Mouse (Mus musculus): ENCODE measurements around the gene Tpo. TPM values are rescaled to one million over a fixed set of nuclear protein-coding genes. Genes with fewer than 3 reads are reported as not detected.
A peak's percentile ranks its signal among the peaks of the same experiment; 100 is the strongest.

Gene Tpo
- polyA plus RNA-seq, 1 experiment from 2014 or later = 0.46 TPM

DNA sequence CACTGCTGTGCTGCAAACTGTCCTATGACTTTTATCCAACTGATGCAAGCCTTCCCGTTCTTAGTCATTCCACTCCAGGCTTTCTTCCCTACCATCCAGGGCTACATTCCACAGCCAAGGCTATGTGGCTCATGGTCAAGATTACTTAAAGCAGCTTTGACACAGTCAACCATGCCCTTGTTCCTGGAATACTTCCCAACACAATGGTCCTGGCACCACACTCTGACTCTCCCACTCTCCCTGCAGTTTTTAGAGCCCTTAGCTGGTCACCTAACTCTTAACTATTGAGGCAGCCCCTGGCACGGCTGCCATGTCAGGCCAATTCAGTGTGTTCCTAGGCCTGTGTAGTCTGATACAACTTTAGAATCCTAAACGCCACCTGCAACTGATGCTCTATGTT is 28.1 kb upstream of the Tpo start:
- H3K9me3 ChIP-seq (ENCODE audit: control insufficient read depth, low read length) = no peaks in the 10 kb centered on the region
- no peaks in the 10 kb centered on the region for H3K4me1 ChIP-seq (ENCODE audit: control insufficient read depth, insufficient read depth, low read length)
- 81% methylated on average over 3 of the region's 3 CpGs for WGBS
- no peak overlapping the region for H3K4me2 ChIP-seq (ENCODE audit: low read depth, low read length)
- ATAC-seq (ENCODE audit: low read depth) = no peak
- no peak overlapping the region for H3K9ac ChIP-seq (replicated peaks; ENCODE audit: low read depth, low read length)
- H3K27ac ChIP-seq (ENCODE audit: low read depth, low read length) = no peak overlapping the region
- H3K36me3 ChIP-seq (ENCODE audit: control insufficient read depth, insufficient read depth, low read length) = no peaks in the 10 kb centered on the region
- no peak overlapping the region for H3K4me3 ChIP-seq (ENCODE audit: low read depth, low read length)
- no peaks in the 10 kb centered on the region for H3K27me3 ChIP-seq (ENCODE audit: control insufficient read depth, insufficient read depth, low read length)

- no peak overlapping the region for H3K4me3 ChIP-seq (ENCODE audit: low read depth, low read length)
- H3K27ac ChIP-seq (ENCODE audit: low read depth, low read length) = no peak overlapping the region
- H3K4me1 ChIP-seq (ENCODE audit: control insufficient read depth, insufficient read depth, low read length) = no peaks in the 10 kb centered on the region
- no peak overlapping the region for H3K4me2 ChIP-seq (ENCODE audit: low read depth, low read length)
- H3K36me3 ChIP-seq (ENCODE audit: control insufficient read depth, insufficient read depth, low read length) = no peaks in the 10 kb centered on the region
- ATAC-seq (ENCODE audit: low read depth) = no peak
- WGBS = 87% methylated on average over 8 of the region's 8 CpGs
- no peaks in the 10 kb centered on the region for H3K27me3 ChIP-seq (ENCODE audit: control insufficient read depth, insufficient read depth, low read length)
- H3K9me3 ChIP-seq (ENCODE audit: control insufficient read depth, low read length) = no peaks in the 10 kb centered on the region
- no peak overlapping the region for H3K9ac ChIP-seq (replicated peaks; ENCODE audit: low read depth, low read length)
These were observed 27.4 kb upstream of the Tpo start for GRCm38 (mm10) chr12:30159788-30160187.

DNA sequence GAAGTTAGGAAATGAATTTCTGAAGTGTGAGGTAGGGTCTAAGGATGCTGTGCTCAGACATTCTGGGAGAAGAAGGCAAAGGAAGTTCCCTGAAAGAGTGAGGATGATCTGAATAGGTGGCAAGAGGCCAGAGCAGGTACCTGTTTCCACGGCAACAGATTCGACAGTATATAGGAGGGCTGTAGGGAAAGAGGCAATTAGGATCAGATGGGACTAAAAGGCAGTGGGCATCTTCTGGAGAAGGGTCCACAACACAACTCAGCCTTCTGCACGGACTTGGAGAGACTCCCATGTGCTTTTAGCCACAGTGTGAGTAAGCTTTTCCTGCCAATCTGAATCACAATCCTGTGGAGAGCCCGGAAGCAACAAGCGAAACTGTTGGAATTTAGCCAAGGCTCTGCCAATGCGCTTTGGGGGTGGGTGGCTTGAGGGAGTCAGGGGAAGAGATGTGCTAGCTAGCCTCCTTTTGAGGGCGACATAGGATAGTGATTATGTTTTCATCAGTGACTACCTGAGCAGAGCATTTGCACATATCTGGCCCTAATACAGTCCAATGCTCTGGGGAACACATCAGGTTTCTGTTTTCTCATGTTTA is 21.8 kb upstream of the Tpo start:
- Histone ChIP-seq H3K4me2 (ENCODE audit: low read depth, low read length) (no peak overlapping the region), H3K27me3 (ENCODE audit: control insufficient read depth, insufficient read depth, low read length) (no peaks in the 10 kb centered on the region), H3K9ac (replicated peaks; ENCODE audit: low read depth, low read length) (no peak overlapping the region), H3K36me3 (ENCODE audit: control insufficient read depth, insufficient read depth, low read length) (no peaks in the 10 kb centered on the region), H3K9me3 (ENCODE audit: control insufficient read depth, low read length) (no peaks in the 10 kb centered on the region), H3K4me1 (ENCODE audit: control insufficient read depth, insufficient read depth, low read length) (no peaks in the 10 kb centered on the region), H3K27ac (ENCODE audit: low read depth, low read length) (no peak overlapping the region), H3K4me3 (ENCODE audit: low read depth, low read length) (no peak overlapping the region)
- ATAC-seq (ENCODE audit: low read depth) = no peak
- whole genome bisulfite sequencing = 57% methylated on average over 7 of the region's 7 CpGs

DNA sequence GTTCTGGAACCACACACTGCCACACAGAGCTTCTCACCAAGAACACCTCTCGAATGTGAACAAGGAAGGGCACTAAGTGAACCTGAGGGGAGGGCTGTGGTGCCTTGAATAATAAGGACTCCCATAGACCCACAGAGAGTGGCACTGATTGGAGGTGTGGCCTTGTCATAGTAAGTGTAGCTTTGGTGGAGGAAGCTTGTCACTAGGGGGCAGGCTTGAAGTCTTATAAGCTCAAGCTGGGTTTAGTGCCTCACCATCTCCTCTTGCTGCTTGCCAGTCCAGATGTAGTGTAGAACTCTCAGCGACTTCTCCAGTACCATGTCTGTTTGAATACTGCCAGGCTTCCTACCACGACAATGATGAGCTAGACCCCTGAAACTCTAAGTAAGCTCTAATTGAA is 9.7 kb upstream of the Tpo start:
- no peak overlapping the region for H3K4me3 ChIP-seq (ENCODE audit: low read depth, low read length)
- no peaks in the 10 kb centered on the region for H3K4me1 ChIP-seq (ENCODE audit: control insufficient read depth, insufficient read depth, low read length)
- H3K9ac ChIP-seq (replicated peaks; ENCODE audit: low read depth, low read length) = no peak overlapping the region
- H3K36me3 ChIP-seq (ENCODE audit: control insufficient read depth, insufficient read depth, low read length) = no peaks in the 10 kb centered on the region
- H3K9me3 ChIP-seq (ENCODE audit: control insufficient read depth, low read length) = no peaks in the 10 kb centered on the region
- no peak overlapping the region for H3K27ac ChIP-seq (ENCODE audit: low read depth, low read length)
- no peak overlapping the region for H3K4me2 ChIP-seq (ENCODE audit: low read depth, low read length)
- no peak for ATAC-seq (ENCODE audit: low read depth)
- 69% methylated on average over 3 of the region's 3 CpGs for WGBS
- H3K27me3 ChIP-seq (ENCODE audit: control insufficient read depth, insufficient read depth, low read length) = no peaks in the 10 kb centered on the region

DNA sequence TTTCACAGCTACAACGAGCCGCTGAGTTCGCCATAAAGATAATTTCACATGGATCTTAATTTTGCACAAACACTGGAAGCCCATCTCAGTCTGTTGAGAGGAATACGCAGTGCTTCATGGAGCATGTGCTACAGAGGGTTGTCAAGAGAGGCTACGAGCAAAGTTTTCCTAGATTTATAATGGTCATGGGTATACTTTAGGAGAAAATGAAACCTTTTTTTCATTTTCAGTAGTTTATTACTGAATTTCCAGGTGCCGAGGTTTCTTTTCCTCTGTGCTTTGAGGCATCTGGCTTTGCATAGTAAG is 3.1 kb downstream of the Tpo start:
- Histone ChIP-seq H3K27ac (ENCODE audit: low read depth, low read length) (peak overlapping the region; percentile 23; the same call in 1 of the 2 replicates), H3K36me3 (ENCODE audit: control insufficient read depth, insufficient read depth, low read length) (no peaks in the 10 kb centered on the region), H3K9ac (replicated peaks; ENCODE audit: low read depth, low read length) (no peak overlapping the region), H3K27me3 (ENCODE audit: control insufficient read depth, insufficient read depth, low read length) (no peaks in the 10 kb centered on the region), H3K4me2 (ENCODE audit: low read depth, low read length) (no peak overlapping the region), H3K4me1 (ENCODE audit: control insufficient read depth, insufficient read depth, low read length) (no peaks in the 10 kb centered on the region; the same call in 1 of the 2 replicates), H3K9me3 (ENCODE audit: control insufficient read depth, low read length) (no peaks in the 10 kb centered on the region), H3K4me3 (ENCODE audit: low read depth, low read length) (no peak overlapping the region)
- ATAC-seq (ENCODE audit: low read depth) = peak; percentile 57; the same call in 1 of the 2 replicates
- WGBS = 53% methylated on average over 6 of the region's 6 CpGs

DNA sequence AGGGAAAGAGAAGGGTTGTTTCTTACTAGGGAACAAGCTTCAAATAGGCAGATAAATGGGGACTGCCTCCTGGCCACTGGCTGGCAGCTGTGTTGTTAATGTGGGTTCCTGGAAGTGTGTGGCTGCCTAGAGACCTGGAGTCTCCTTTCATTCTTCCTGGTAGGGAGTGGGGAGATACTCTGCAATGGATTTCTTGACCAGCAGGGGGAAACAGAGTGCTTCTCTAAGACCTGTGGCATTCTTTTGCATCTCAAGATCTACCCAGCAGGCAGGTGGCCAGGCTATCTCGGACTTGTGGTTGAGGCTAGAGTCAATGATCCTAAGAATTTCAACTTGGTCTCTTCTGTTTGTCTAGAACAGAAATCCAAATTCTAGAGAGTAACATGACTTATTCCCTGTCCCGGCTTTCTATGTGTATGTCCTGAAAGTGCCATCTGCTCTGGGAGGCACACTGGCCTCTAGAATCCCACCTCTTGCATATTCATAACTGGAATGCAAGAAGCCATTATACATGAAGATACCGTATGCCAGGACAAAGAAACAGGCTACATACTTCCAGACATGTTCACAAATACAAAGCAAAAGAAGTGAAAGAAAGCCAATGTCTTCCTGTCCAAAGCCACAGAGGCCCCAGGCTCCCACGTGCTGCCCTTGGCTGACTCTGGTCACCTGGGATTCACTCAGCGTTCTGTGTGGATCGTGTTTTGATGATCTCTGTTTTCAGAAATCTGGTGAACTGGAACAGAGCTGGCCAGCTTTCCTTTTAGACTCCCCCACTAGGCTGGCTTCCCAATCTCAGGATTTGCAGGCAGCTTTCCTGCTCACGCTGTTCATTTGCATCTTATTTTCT is 3.6 kb downstream of the Tpo start:
- H3K4me3 ChIP-seq (ENCODE audit: low read depth, low read length) = no peak overlapping the region
- H3K9me3 ChIP-seq (ENCODE audit: control insufficient read depth, low read length) = no peaks in the 10 kb centered on the region
- H3K36me3 ChIP-seq (ENCODE audit: control insufficient read depth, insufficient read depth, low read length) = no peaks in the 10 kb centered on the region
- no peak overlapping the region for H3K4me2 ChIP-seq (ENCODE audit: low read depth, low read length)
- H3K27ac ChIP-seq (ENCODE audit: low read depth, low read length) = peak overlapping the region; percentile 23; the same call in 1 of the 2 replicates
- no peak overlapping the region for H3K9ac ChIP-seq (replicated peaks; ENCODE audit: low read depth, low read length)
- H3K4me1 ChIP-seq (ENCODE audit: control insufficient read depth, insufficient read depth, low read length) = no peaks in the 10 kb centered on the region; the same call in 1 of the 2 replicates
- ATAC-seq (ENCODE audit: low read depth) = peak; percentile 78; the same call in 1 of the 2 replicates
- no peaks in the 10 kb centered on the region for H3K27me3 ChIP-seq (ENCODE audit: control insufficient read depth, insufficient read depth, low read length)
- 44% methylated on average over 7 of the region's 7 CpGs for WGBS

- Histone ChIP-seq H3K9ac (replicated peaks; ENCODE audit: low read depth, low read length) (no peak overlapping the region), H3K9me3 (ENCODE audit: control insufficient read depth, low read length) (no peaks in the 10 kb centered on the region), H3K27me3 (ENCODE audit: control insufficient read depth, insufficient read depth, low read length) (no peaks in the 10 kb centered on the region), H3K27ac (ENCODE audit: low read depth, low read length) (no peak overlapping the region), H3K36me3 (ENCODE audit: control insufficient read depth, insufficient read depth, low read length) (no peaks in the 10 kb centered on the region), H3K4me1 (ENCODE audit: control insufficient read depth, insufficient read depth, low read length) (no peaks in the 10 kb centered on the region), H3K4me3 (ENCODE audit: low read depth, low read length) (no peak overlapping the region), H3K4me2 (ENCODE audit: low read depth, low read length) (no peak overlapping the region)
- WGBS = 68% methylated on average over 7 of the region's 7 CpGs
- no peak; the same call in 1 of the 2 replicates for ATAC-seq (ENCODE audit: low read depth)
These were observed 10.1 kb downstream of the Tpo start for GRCm38 (mm10) chr12:30122347-30122746.

DNA sequence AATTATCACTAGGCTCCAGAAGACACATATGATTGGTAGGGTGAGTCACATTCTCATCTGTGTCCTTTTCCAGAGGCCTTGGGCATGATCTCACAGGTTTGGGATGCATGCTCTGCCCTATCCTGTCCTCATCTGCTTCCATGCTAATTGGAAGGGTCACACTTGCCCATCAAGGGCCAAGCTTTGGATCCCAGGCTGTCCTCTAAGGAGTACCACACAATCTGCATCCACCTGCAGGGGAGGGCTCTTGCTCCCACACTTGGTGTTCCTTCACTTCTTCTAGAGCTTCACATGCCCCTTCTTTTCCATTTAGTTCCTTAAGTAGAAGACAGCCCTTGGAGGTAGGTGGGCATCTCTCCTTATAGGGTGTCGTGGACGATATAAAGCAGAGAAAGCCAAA is 20.2 kb downstream of the Tpo start:
- Histone ChIP-seq H3K27me3 (ENCODE audit: control insufficient read depth, insufficient read depth, low read length) (no peaks in the 10 kb centered on the region), H3K9me3 (ENCODE audit: control insufficient read depth, low read length) (no peaks in the 10 kb centered on the region), H3K9ac (replicated peaks; ENCODE audit: low read depth, low read length) (no peak overlapping the region), H3K4me3 (ENCODE audit: low read depth, low read length) (no peak overlapping the region), H3K4me1 (ENCODE audit: control insufficient read depth, insufficient read depth, low read length) (no peaks in the 10 kb centered on the region), H3K4me2 (ENCODE audit: low read depth, low read length) (no peak overlapping the region), H3K36me3 (ENCODE audit: control insufficient read depth, insufficient read depth, low read length) (no peaks in the 10 kb centered on the region), H3K27ac (ENCODE audit: low read depth, low read length) (no peak overlapping the region)
- no peak for ATAC-seq (ENCODE audit: low read depth)
- 92% methylated on average over 2 of the region's 2 CpGs for WGBS
